Mouse (Mus musculus): ENCODE data around the gene Sowaha. TPM values are rescaled to one million over a fixed set of nuclear protein-coding genes. Genes with fewer than 3 reads are reported as not detected.

Sowaha gene
- polyA plus RNA-seq, 1 experiment from 2014 or later: 11.0 TPM

DNA sequence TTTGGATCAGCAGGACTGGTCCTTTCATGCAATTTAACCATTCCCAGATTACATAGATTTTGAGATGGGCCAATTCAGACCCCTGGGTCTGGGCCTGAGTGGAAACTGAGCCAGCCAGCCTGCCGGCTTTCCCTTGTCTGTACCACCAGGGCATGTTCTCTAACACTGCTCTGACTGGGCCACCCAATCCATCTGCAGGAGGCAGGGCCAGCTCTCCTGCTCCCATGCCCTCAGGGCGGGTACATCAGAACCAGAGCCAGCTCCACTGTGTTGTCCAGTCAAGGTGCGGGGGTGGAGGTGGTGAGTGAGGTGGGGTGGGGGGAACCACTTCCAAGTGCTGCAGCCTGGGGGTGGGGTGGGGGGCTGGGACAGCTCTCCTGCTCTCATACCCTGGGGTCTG lies 6.3 kb upstream of the Sowaha start:
- H3K27ac ChIP-seq: no peak overlapping the region
- H3K9me3 ChIP-seq (replicated peaks): no peaks in the 10 kb centered on the region
- H3K4me3 ChIP-seq (replicated peaks): no peak overlapping the region
- peaks cover 61% of the 10 kb centered on the region for H3K4me1 ChIP-seq (replicated peaks)
- ATAC-seq (ENCODE audit: low read depth): no peak
- 83% methylated on average over 3 of the region's 3 CpGs for WGBS (ENCODE audit: insufficient replicate concordance)
- no peaks in the 10 kb centered on the region for H3K36me3 ChIP-seq
- H3K27me3 ChIP-seq: peaks cover 26% of the 10 kb centered on the region
- H3K9ac ChIP-seq: no peak overlapping the region
- DNase-seq: no peak
- H3K4me2 ChIP-seq: no peak overlapping the region

DNA sequence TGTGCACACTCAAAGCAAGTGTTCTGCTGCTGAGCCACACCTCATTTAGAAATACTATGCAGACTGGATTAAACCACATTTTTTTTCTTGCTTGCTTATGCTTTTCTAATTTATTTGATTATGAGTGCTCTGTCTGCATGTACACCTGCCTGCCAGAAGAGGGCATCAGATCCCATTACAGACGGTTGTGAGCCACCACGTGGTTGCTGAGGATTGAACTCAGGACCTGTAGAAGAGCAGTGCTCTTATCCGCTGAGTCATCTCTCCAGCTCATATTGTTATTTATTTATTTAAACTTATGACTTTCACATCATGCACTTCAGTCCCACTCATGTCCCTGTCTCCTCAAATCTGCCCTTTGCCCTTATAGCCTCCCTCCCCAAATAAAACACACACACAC lies 5.6 kb upstream of the Sowaha start:
- no peak for ATAC-seq (ENCODE audit: low read depth)
- H3K36me3 ChIP-seq: no peaks in the 10 kb centered on the region
- H3K9ac ChIP-seq: no peak overlapping the region
- H3K27ac ChIP-seq: peak overlapping the region; percentile 98; the same call in 1 of the 2 replicates
- H3K27me3 ChIP-seq: peaks cover 26% of the 10 kb centered on the region
- no peaks in the 10 kb centered on the region for H3K9me3 ChIP-seq (replicated peaks)
- no peak for DNase-seq
- no peak overlapping the region for H3K4me3 ChIP-seq (replicated peaks)
- no peak overlapping the region for H3K4me2 ChIP-seq
- peaks cover 66% of the 10 kb centered on the region for H3K4me1 ChIP-seq (replicated peaks)
- 31% methylated on average over 3 of the region's 3 CpGs for WGBS (ENCODE audit: insufficient replicate concordance)

DNA sequence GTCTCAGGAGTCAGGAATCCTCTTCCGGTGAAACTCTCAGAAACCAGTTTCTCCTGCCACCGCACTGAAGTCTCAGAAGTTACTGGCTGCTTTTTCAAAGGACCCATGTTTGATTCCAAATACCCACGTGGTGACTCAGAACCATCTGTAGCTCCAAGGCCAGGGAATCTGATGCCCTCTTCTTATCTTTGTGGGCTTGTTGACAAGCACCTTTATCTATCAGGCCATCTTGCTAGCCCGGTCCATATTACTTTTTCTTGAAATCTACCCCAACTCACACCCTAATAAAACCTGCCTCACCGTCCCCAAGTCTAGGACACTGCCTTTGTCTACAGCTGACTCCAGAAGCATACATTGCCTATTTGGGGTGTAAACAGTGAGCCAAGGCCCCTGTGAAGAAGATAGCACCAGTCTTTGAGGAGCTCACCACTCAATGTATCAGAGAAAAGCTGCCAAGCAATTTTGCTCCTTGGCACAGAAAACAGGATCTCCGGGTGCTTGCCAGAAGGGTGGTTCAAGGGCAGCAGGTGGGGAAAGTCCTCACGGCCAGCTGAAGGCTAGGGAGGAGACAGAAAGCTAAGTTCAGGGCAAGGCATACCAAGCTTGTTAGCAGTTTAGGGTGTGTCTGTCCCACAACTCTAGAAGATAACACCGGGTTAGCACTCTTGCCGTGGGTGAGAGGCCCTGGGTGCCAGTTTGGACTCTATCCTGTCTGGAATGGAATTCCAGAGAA lies 3.3 kb upstream of the Sowaha start:
- peak overlapping the region; percentile 67 for H3K9ac ChIP-seq
- H3K4me3 ChIP-seq (replicated peaks): peak overlapping the region; percentile 35
- H3K27me3 ChIP-seq: peaks cover 45% of the 10 kb centered on the region
- no peaks in the 10 kb centered on the region for H3K9me3 ChIP-seq (replicated peaks)
- WGBS (ENCODE audit: insufficient replicate concordance): 26% methylated on average over 9 of the region's 9 CpGs
- ATAC-seq (ENCODE audit: low read depth): peak; percentile 85
- peak; percentile 67 for DNase-seq
- peaks cover 90% of the 10 kb centered on the region for H3K4me1 ChIP-seq (replicated peaks)
- H3K36me3 ChIP-seq: peaks cover 3% of the 10 kb centered on the region; the same call in 1 of the 2 replicates
- H3K27ac ChIP-seq: peak overlapping the region; percentile 98
- H3K4me2 ChIP-seq: peak overlapping the region; percentile 63

DNA sequence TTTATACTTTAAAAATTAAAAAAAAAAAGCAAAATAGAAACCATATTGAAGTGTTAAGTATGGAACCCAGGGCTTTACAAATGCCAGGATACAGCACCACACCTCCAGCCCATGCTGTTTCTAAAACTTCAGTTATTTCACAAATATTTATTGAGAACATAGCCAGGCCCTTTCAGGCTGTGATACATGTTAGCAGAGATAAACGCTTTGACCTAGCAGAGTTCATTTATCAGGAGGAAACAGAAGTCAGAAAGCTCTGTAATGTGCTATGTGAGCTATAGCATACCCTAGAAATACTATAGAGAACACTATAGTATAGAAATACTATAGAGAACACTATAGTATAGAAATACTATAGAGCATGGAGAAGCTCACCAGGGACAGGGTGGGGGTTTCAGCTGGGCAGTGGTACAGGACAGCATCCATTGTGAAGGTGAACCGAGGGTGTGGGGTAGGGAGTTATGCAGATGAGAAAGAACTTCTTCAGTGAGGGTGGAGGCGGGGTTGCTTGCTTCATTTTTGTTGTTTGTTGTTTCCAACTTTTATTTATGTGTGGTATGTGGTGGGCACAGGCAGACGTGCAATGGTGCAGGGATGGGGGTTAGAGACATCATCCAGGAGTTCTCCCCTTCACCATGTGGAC lies 1.1 kb upstream of the Sowaha start:
- WGBS (ENCODE audit: insufficient replicate concordance): 32% methylated on average over 4 of the region's 4 CpGs
- Histone ChIP-seq H3K27ac (peak overlapping the region; percentile 98), H3K4me2 (peak overlapping the region; percentile 95), H3K9me3 (replicated peaks) (no peaks in the 10 kb centered on the region), H3K36me3 (peaks cover 9% of the 10 kb centered on the region; the same call in 1 of the 2 replicates), H3K4me1 (replicated peaks) (peaks cover 82% of the 10 kb centered on the region), H3K4me3 (replicated peaks) (peak overlapping the region; percentile 78), H3K9ac (peak overlapping the region; percentile 85), H3K27me3 (peaks cover 44% of the 10 kb centered on the region)
- ATAC-seq (ENCODE audit: low read depth): peak; percentile 80
- DNase-seq: peak; percentile 57

DNA sequence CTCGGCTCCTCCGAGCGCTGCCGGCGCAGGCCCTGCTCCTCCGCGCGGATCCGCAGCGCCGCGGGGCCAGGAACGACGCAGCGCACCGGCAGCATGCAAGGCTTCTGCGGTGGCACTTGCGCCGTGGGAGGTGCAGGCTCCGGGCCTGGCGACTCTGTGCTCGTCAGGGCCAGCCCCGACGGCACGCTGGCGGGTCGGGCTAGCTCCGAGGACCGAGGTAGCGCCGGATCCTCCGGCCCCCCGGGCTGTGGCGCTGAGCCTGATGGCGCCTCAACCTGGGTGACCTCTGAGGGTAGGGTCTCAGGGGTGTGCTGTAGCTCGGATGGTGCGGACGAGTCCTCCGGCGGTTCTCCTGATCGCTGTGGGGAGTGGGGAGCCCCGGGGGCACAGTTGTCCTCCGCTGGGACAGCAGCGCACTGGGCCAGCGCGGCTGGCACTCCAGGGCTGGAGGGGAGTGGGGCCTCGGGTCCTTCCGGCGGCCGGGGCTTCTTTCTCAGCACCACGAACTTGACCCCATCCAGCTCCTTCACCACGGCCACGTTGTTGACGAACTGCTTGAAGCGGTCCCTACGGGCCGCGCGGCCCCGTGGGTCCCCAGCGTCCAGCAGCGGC lies 797 bp downstream of the Sowaha start:
- H3K36me3 ChIP-seq: peaks cover 9% of the 10 kb centered on the region; the same call in 1 of the 2 replicates
- peak overlapping the region; percentile 95 for H3K4me2 ChIP-seq
- peak overlapping the region; percentile 78 for H3K4me3 ChIP-seq (replicated peaks)
- H3K27me3 ChIP-seq: peaks cover 59% of the 10 kb centered on the region
- H3K27ac ChIP-seq: peak overlapping the region; percentile 98
- H3K9me3 ChIP-seq (replicated peaks): no peaks in the 10 kb centered on the region
- WGBS (ENCODE audit: insufficient replicate concordance): 2% methylated on average over 62 of the region's 62 CpGs
- no peak for DNase-seq
- no peak for ATAC-seq (ENCODE audit: low read depth)
- H3K9ac ChIP-seq: peak overlapping the region; percentile 85
- H3K4me1 ChIP-seq (replicated peaks): peaks cover 64% of the 10 kb centered on the region

DNA sequence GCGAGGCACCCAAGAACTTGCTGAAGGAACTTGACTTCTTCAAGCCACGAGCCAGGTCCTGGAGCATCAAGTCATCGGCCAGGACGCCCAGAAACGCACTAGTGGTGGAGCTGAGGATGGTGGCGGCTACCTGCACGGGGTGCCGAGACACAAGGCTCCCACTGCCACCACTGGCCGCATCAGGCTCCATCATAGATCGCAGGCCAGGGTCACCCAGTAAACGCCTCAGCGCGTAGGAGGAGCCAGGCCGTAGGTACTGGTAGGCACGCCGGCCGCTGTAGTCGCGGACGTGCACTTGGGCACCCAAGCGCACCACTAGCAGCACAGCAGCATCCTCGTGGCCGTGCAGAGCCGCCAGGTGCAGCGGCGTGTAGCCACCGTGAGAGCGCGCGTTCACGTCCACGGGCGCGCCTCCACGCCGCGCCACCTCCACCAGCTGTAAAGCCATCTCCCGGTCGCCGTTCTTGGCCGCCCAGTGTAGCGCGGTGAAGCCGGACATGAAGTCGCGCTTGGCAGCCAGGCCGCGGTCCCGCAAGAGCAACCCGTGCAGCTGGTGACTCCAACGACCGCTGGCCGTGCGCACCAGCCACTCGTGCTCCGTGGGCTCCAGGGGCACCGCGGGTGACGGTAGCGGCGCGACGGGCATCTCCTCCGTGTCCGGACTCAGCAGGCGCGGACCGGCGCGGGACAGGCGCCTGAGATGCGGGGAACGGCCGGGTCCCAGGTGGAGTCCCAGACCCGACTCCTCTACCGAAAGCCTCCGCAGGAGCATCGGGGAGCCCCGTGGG lies 1.5 kb downstream of the Sowaha start:
- no peaks in the 10 kb centered on the region for H3K9me3 ChIP-seq (replicated peaks)
- H3K9ac ChIP-seq: peak overlapping the region; percentile 85
- peak overlapping the region; percentile 78 for H3K4me3 ChIP-seq (replicated peaks)
- peaks cover 66% of the 10 kb centered on the region for H3K27me3 ChIP-seq
- 8% methylated on average over 79 of the region's 79 CpGs for WGBS (ENCODE audit: insufficient replicate concordance)
- peaks cover 9% of the 10 kb centered on the region; the same call in 1 of the 2 replicates for H3K36me3 ChIP-seq
- H3K27ac ChIP-seq: peak overlapping the region; percentile 98
- peaks cover 57% of the 10 kb centered on the region for H3K4me1 ChIP-seq (replicated peaks)
- DNase-seq (no peak), ATAC-seq (ENCODE audit: low read depth) (no peak)
- peak overlapping the region; percentile 95 for H3K4me2 ChIP-seq

DNA sequence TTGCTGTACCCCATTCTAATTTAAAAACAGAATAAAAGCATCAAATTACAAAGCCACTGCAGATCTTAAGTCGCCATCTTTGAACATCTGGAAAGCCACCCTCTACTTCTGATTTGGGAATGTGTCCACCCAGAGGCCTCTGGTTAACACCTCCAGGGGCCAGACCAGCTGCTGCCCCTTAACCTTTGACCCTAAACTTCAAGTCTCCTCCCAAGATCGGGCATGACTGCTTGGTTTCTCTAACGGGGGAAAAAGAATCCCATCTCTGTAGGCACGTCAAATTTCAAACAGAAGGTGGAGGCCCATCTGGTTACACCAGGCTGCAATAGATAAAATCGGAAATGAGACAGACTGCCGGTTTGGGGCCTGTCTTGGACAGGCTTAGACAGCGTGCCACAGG lies 2.2 kb downstream of the Sowaha start:
- WGBS (ENCODE audit: insufficient replicate concordance): 23% methylated on average over 7 of the region's 7 CpGs
- peak overlapping the region; percentile 85 for H3K9ac ChIP-seq
- ATAC-seq (ENCODE audit: low read depth): no peak
- 0 out of 2 replicates have a peak overlapping the region, but pooled peaks have one; percentile 98 for H3K27ac ChIP-seq
- peaks cover 9% of the 10 kb centered on the region; the same call in 1 of the 2 replicates for H3K36me3 ChIP-seq
- H3K27me3 ChIP-seq: peaks cover 74% of the 10 kb centered on the region
- peak overlapping the region; percentile 95 for H3K4me2 ChIP-seq
- no peaks in the 10 kb centered on the region for H3K9me3 ChIP-seq (replicated peaks)
- peaks cover 50% of the 10 kb centered on the region for H3K4me1 ChIP-seq (replicated peaks)
- H3K4me3 ChIP-seq (replicated peaks): peak overlapping the region; percentile 78
- DNase-seq: no peak

DNA sequence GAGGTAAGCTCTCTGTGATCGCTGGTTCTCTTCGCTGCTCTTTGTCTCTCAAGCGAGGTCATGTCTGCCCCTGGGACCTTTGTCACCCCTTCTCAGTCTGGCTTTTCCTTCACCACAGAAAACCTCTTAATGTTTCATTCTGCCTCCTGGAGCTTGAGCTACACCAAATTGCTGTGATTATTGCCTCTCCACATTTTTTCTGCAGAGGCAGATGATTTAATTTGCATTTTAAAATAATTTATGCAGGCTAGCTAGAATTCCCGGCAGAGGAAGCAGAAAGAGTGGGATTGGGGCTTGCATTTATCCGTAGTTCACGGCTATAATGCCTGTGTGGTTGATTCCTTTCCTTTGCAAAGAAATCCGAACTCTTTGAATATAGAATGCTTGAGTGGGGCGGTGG lies 4.5 kb downstream of the Sowaha start:
- peaks cover 30% of the 10 kb centered on the region for H3K4me1 ChIP-seq (replicated peaks)
- peaks cover 9% of the 10 kb centered on the region; the same call in 1 of the 2 replicates for H3K36me3 ChIP-seq
- no peak for DNase-seq
- no peak overlapping the region for H3K4me2 ChIP-seq
- H3K9ac ChIP-seq: no peak overlapping the region
- ATAC-seq (ENCODE audit: low read depth): no peak
- H3K27me3 ChIP-seq: peaks cover 94% of the 10 kb centered on the region
- WGBS (ENCODE audit: insufficient replicate concordance): 36% methylated on average over 8 of the region's 8 CpGs
- H3K9me3 ChIP-seq (replicated peaks): no peaks in the 10 kb centered on the region
- no peak overlapping the region for H3K4me3 ChIP-seq (replicated peaks)
- H3K27ac ChIP-seq: no peak overlapping the region

DNA sequence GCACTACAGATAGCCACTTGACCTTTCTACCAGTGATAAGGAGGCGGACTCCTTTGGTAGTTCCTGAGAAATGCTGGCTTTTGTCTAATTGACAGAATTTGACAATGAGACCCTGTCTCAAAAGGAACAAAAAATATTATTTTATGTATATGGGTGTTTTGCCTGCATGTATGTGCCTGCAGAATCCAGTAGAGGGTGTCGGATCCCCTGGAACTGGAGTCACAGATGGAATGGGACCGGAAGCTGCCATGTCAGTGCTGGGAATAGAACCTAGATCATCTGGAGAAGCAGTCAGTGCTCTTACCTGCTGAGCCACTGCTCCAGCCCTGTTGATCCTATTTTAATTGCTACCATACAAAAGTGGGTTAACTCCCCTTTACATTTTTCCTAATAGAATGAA lies 7.4 kb downstream of the Sowaha start:
- whole genome bisulfite sequencing (ENCODE audit: insufficient replicate concordance): 68% methylated on average over 3 of the region's 3 CpGs
- DNase-seq (no peak), ATAC-seq (ENCODE audit: low read depth) (no peak)
- Histone ChIP-seq H3K36me3 (peaks cover under 1% of the 10 kb centered on the region; the same call in 1 of the 2 replicates), H3K27me3 (peaks cover 92% of the 10 kb centered on the region), H3K9me3 (replicated peaks) (no peaks in the 10 kb centered on the region), H3K4me2 (no peak overlapping the region), H3K9ac (no peak overlapping the region), H3K4me1 (replicated peaks) (peaks cover 12% of the 10 kb centered on the region), H3K27ac (no peak overlapping the region), H3K4me3 (replicated peaks) (no peak overlapping the region)

DNA sequence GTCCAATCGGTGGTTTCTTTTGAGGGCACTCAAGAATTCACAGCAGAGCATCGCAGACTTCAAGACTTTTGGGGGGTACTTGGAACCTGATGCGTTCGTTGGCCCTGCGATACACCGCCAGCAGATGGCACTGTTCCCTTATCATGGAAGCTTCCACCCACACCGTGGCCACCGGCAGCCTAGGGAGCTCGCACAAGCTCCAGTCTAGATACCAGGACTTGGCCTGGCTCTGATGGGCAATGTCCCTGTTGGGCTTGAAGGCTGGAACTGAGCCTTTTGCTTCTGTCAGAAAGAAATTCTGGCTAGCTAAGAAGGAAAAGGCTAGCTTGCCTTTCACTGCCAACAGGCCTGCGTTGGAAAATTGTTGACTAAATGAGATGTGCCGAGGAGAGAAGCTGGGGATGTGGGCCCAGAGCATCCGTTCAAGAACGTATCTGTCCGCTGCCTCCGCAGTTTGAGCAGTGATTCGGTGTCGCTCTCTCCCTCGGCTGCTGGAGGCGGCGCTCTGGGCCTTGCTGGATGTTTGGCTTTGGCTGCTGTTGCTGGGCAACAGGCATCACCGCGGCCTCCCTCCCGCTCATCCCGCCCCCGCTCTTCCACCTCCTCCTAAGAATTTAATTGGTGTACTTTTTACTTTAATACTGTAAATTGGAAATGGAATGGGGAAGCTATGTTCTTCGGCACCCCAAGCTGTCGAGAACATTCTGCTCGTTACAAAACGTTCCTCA lies 9.9 kb downstream of the Sowaha start, which contains the start of gene Gm9837:
Gm9837 (minus strand) TSS at position 512 of the 728 bp plus-strand sequence.
- H3K4me1 ChIP-seq (replicated peaks): peaks cover 21% of the 10 kb centered on the region
- 6% methylated on average over 29 of the region's 29 CpGs for WGBS (ENCODE audit: insufficient replicate concordance)
- H3K27me3 ChIP-seq: peaks cover 93% of the 10 kb centered on the region
- no peak within 1 kb of the TSS for H3K4me3 ChIP-seq (replicated peaks)
- H3K9me3 ChIP-seq (replicated peaks): no peaks in the 10 kb centered on the region
- ATAC-seq (ENCODE audit: low read depth): peak; percentile 75
- peak within 1 kb of the TSS; percentile 4; the same call in 1 of the 2 replicates for H3K9ac ChIP-seq
- DNase-seq: peak; percentile 71
- H3K27ac ChIP-seq: no peak within 1 kb of the TSS
- peak within 1 kb of the TSS; percentile 28; the same call in 1 of the 2 replicates for H3K4me2 ChIP-seq
- no peaks in the 10 kb centered on the region for H3K36me3 ChIP-seq
